Mouse (Mus musculus) B cell, adult 67 days (primary cell): ENCODE results near the gene Fmo2. TPM values are rescaled to one million over a fixed set of nuclear protein-coding genes. Genes with fewer than 3 reads are reported as not detected.

Experiments
- total RNA-seq, 2 experiments: library from RNA; stranded (reverse); gene quantifications; 4 replicates each; pipeline ENCODE4 v1.2.4; 2023

The Fmo2 gene
- not detected for total RNA-seq

GRCm38 (mm10) chr1:162897838-162898811, at the start of gene Fmo2:
Fmo2 (minus strand) TSS chr1:162898726.

GRCm38 (mm10) chr1:162937415-162937814, 38.9 kb upstream of the Fmo2 start, which contains the start of gene Fmo6:
Fmo6 (minus strand) TSS chr1:162937515.

DNA sequence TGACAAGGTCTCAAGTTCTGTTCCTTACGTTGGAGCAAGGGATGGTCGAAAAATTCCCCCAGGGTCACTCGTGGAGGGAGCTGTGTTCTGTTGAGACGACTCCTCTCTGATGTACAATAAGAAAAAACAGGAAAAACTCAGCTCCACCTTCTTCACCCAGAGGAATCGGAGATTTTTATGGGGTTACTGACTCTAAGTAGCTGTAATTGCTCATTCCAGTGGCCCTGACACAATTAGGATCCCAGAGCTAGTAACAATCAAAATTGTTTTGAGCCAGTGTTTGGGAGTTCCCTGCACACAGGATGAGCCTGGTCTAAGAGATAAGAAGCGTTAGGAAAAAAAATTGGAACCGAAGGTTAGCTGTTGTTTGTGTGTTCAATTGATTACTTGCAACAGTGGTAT, 32.2 kb downstream of the Fmo2 start, which contains the start of gene Fmo1:
Gene Fmo1 (minus strand): TSS at position 331 of the 402 bp plus-strand sequence.

Other genes starting within 250 kb of the Fmo2 start
- not detected for gene Myocos, start 240.5 kb downstream of the Fmo2 start, total RNA-seq
- gene Prrc2c, start 158.2 kb downstream of the Fmo2 start, total RNA-seq = 100 to 1,000 TPM; 376 to 426 TPM
- gene Fmo4, start 84.8 kb downstream of the Fmo2 start, total RNA-seq = not detected
- gene Fmo1, start 32.1 kb downstream of the Fmo2 start, total RNA-seq = not detected
- gene Fmo6, start 38.8 kb upstream of the Fmo2 start, total RNA-seq = not detected
- gene Fmo3, start 85.8 kb upstream of the Fmo2 start, total RNA-seq = not detected
- not detected for gene Mroh9, start 186.9 kb upstream of the Fmo2 start, total RNA-seq